Mouse (Mus musculus): ENCODE results near the gene Fscn3. TPM values are rescaled to one million over a fixed set of nuclear protein-coding genes. Genes with fewer than 3 reads are reported as not detected.

Gene Fscn3
- polyA plus RNA-seq, 1 experiment = not detected

DNA sequence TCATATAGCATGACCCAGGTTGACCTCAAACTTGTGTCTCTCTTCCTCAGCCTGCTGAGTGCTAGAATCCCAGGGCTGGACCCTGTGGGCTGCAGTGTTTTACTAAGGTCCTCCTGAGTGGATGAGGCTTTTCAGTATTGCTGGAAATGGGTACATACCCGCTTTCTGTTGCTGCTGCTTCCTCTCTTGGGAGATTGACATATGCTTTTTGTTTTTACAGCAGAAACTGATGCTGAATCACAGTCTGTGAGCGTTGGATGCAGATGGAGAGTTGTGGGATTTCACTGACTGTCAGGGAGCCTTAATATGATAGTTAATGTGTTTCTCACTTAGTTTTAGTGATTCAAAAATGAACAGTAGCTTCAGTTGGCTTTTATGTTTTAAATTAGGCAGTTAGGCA, 58.9 kb downstream of the Fscn3 start:
- no peak for DNase-seq (ENCODE audit: low spot score)

DNA sequence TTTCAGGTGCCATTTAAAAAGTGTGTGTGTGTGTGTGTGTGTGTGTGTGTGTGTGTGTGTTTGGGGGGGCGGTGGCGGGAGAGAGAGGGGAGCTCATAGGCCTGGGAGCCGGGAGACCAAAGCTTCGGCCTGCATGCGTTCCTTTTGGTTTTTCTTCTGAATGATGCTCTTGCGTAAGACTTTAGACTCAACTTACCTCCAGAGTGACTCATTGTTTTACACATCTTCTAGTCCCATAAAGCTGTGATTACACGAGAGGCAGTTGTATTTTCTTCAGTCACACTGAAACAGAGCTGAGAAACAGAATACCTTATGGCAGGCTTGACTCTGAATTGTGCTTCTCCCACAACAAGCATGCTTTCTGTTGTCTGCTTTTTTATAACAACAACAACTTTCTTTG, 59.3 kb downstream of the Fscn3 start:
- DNase-seq (ENCODE audit: low spot score) = no peak

Other genes with a start within 250 kb of the Fscn3 start
- gene Zfp800, start 29.8 kb upstream of the Fscn3 start, polyA plus RNA-seq (2012; rRNA removed) = 7.6 and 7.8 TPM in 2 replicates
- 186 and 211 TPM in 2 replicates for gene Arf5, start 4.2 kb upstream of the Fscn3 start, polyA plus RNA-seq (2012; rRNA removed)
- gene Gcc1, start 601 bp downstream of the Fscn3 start, polyA plus RNA-seq (2012; rRNA removed) = 10.2 and 11.0 TPM in 2 replicates
- gene Pax4, start 21.6 kb downstream of the Fscn3 start, polyA plus RNA-seq (2012; rRNA removed) = not detected in 2 replicates
- 94.2 and 106 TPM in 2 replicates for gene Snd1, start 47.4 kb downstream of the Fscn3 start, polyA plus RNA-seq (2012; rRNA removed)

Measured in urinary bladder, adult 2 months (tissue).